Mouse (Mus musculus): Measurements from ENCODE around the gene Agap1. TPM values are rescaled to one million over a fixed set of nuclear protein-coding genes. Genes with fewer than 3 reads are reported as not detected.

Agap1 gene
- polyA plus RNA-seq, 1 experiment from 2014 or later: 4.2 TPM

DNA sequence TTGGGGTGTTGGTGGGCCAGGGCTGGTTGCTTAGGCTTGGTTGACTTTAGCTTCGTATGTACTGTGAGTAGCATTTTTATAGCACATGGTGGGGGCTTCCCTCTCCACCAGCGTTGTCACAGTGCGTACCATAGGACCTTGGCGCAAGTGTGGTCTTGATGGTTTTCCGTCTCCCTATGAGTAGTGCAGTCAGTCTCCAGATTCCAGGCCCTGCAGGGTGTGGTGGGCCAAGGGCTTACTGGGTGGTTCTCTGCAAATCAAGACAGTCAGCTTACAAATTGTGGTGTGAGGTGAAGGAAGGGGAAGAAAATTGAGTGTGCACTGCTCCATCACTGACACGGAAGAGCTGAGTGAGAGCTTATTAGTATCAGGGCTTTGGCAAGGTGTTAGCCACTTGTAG is 32.3 kb downstream of the Agap1 start:
- ATAC-seq (ENCODE audit: low FRiP score, low TSS enrichment): no peak
- 88% methylated on average over 6 of the region's 6 CpGs for WGBS

GRCm38 (mm10) chr1:89489111-89489971 is 34.7 kb downstream of the Agap1 start:
- Histone ChIP-seq H3K9ac (ENCODE audit: low read length) (no peak overlapping the region), H3K27ac (replicated peaks) (no peak overlapping the region), H3K36me3 (ENCODE audit: control insufficient read depth, insufficient read depth, low read length) (no peaks in the 10 kb centered on the region), H3K27me3 (ENCODE audit: control insufficient read depth, insufficient read depth, low read length) (no peaks in the 10 kb centered on the region), H3K4me3 (ENCODE audit: low read depth, low read length) (no peak overlapping the region), H3K9me3 (ENCODE audit: control insufficient read depth, low read length) (no peaks in the 10 kb centered on the region), H3K4me1 (replicated peaks; ENCODE audit: control insufficient read depth, insufficient read depth) (no peaks in the 10 kb centered on the region), H3K4me2 (replicated peaks; ENCODE audit: low read depth) (no peak overlapping the region)
- 55% methylated on average over 17 of the region's 17 CpGs for whole genome bisulfite sequencing
- ATAC-seq (ENCODE audit: low FRiP score, low TSS enrichment) (peak; percentile 30), DNase-seq (ENCODE audit: low spot score) (no peak)
- TF ChIP-seq CTCF (IDR thresholded peaks at IDR 0.05; ENCODE audit: low read depth) (no peak), EP300 (optimal IDR thresholded peaks at IDR 0.05) (no peak)

More for the DNA sequence above, 32.3 kb downstream of the Agap1 start:
- H3K36me3 ChIP-seq (ENCODE audit: control insufficient read depth, insufficient read depth, low read length): no peaks in the 10 kb centered on the region
- no peak overlapping the region for H3K9ac ChIP-seq (ENCODE audit: low read length)
- DNase-seq (ENCODE audit: low spot score): no peak
- TF ChIP-seq CTCF (IDR thresholded peaks at IDR 0.05; ENCODE audit: low read depth) (no peak), EP300 (optimal IDR thresholded peaks at IDR 0.05) (no peak)
- H3K27me3 ChIP-seq (ENCODE audit: control insufficient read depth, insufficient read depth, low read length): no peaks in the 10 kb centered on the region
- H3K9me3 ChIP-seq (ENCODE audit: control insufficient read depth, low read length): no peaks in the 10 kb centered on the region
- H3K27ac ChIP-seq (replicated peaks): no peak overlapping the region
- H3K4me3 ChIP-seq (ENCODE audit: low read depth, low read length): no peak overlapping the region
- no peak overlapping the region for H3K4me2 ChIP-seq (replicated peaks; ENCODE audit: low read depth)
- no peaks in the 10 kb centered on the region for H3K4me1 ChIP-seq (replicated peaks; ENCODE audit: control insufficient read depth, insufficient read depth)

- Histone ChIP-seq H3K9ac (ENCODE audit: low read length) (no peak overlapping the region), H3K4me3 (ENCODE audit: low read depth, low read length) (no peak overlapping the region), H3K27ac (replicated peaks) (0 out of 2 replicates have a peak overlapping the region, but pooled peaks have one; percentile 24), H3K36me3 (ENCODE audit: control insufficient read depth, insufficient read depth, low read length) (no peaks in the 10 kb centered on the region), H3K4me1 (replicated peaks; ENCODE audit: control insufficient read depth, insufficient read depth) (0 out of 2 replicates have a peak, but pooled peaks cover 3% of the 10 kb centered on the region), H3K27me3 (ENCODE audit: control insufficient read depth, insufficient read depth, low read length) (no peaks in the 10 kb centered on the region), H3K9me3 (ENCODE audit: control insufficient read depth, low read length) (no peaks in the 10 kb centered on the region), H3K4me2 (replicated peaks; ENCODE audit: low read depth) (no peak overlapping the region)
- ATAC-seq (ENCODE audit: low FRiP score, low TSS enrichment): no peak
- TF ChIP-seq CTCF (IDR thresholded peaks at IDR 0.05; ENCODE audit: low read depth): no peak
- no peak for TF ChIP-seq EP300 (optimal IDR thresholded peaks at IDR 0.05)
- DNase-seq (ENCODE audit: low spot score): no peak
- WGBS: 69% methylated on average over 5 of the region's 5 CpGs
Measured at GRCm38 (mm10) chr1:89493177-89493576, 38.6 kb downstream of the Agap1 start.

DNA sequence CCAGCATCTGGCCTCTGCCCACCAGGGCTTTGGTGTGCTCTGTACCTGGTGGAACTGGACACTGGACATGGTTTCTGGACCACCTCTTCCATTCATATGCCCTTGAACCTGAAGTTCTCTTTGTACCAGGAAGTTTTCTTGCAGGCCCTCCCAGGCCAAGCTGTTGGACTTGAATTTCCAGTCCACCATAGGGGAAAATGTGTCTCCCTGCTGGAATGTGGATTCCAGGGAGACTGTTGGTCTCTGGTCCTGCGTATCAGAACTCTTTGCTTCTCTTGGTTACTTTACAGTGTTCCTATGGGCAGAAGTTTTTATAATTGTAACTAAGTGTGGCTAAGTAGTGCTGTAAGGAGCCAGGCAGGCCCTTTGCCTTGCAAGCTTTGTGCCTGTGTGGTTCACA is 40.2 kb downstream of the Agap1 start:
- peak overlapping the region; percentile 45; the same call in 1 of the 2 replicates for H3K27ac ChIP-seq (replicated peaks)
- peak; percentile 55 for DNase-seq (ENCODE audit: low spot score)

DNA sequence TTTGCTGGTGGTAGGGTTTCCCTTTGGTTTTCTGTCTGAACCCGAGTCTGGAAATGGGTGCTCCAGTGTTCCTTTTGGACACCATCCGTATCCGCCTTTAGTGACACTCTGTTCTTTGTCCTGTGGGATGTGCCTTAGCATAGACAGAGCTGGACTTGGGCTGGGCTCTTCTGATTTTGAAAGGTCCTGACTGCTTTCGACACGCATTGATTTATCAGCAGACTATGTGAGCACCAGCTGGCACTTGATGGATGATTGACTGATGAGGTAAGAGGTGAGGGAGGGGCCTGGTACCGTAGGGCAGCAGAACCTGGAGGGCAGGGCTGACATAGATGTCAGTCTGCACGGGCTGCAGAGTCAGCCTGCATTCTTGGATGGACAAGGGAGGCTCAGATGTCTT is 41.6 kb downstream of the Agap1 start:
- Histone ChIP-seq H3K9ac (ENCODE audit: low read length) (no peak overlapping the region), H3K4me1 (replicated peaks; ENCODE audit: control insufficient read depth, insufficient read depth) (0 out of 2 replicates have a peak, but pooled peaks cover 6% of the 10 kb centered on the region), H3K27ac (replicated peaks) (no peak overlapping the region), H3K9me3 (ENCODE audit: control insufficient read depth, low read length) (no peaks in the 10 kb centered on the region), H3K36me3 (ENCODE audit: control insufficient read depth, insufficient read depth, low read length) (no peaks in the 10 kb centered on the region), H3K27me3 (ENCODE audit: control insufficient read depth, insufficient read depth, low read length) (no peaks in the 10 kb centered on the region), H3K4me3 (ENCODE audit: low read depth, low read length) (no peak overlapping the region), H3K4me2 (replicated peaks; ENCODE audit: low read depth) (no peak overlapping the region)
- DNase-seq (ENCODE audit: low spot score) (no peak), ATAC-seq (ENCODE audit: low FRiP score, low TSS enrichment) (no peak; the same call in 1 of the 2 replicates)
- TF ChIP-seq CTCF (IDR thresholded peaks at IDR 0.05; ENCODE audit: low read depth): no peak
- TF ChIP-seq EP300 (optimal IDR thresholded peaks at IDR 0.05): no peak
- WGBS: 61% methylated on average over 7 of the region's 7 CpGs

More for the DNA sequence above, 40.2 kb downstream of the Agap1 start:
- H3K27me3 ChIP-seq (ENCODE audit: control insufficient read depth, insufficient read depth, low read length): no peaks in the 10 kb centered on the region
- no peak overlapping the region for H3K4me3 ChIP-seq (ENCODE audit: low read depth, low read length)
- no peak for TF ChIP-seq EP300 (optimal IDR thresholded peaks at IDR 0.05)
- TF ChIP-seq CTCF (IDR thresholded peaks at IDR 0.05; ENCODE audit: low read depth): no peak
- 67% methylated on average over 1 of the region's 1 CpGs for WGBS
- no peak for ATAC-seq (ENCODE audit: low FRiP score, low TSS enrichment)
- no peaks in the 10 kb centered on the region for H3K9me3 ChIP-seq (ENCODE audit: control insufficient read depth, low read length)
- no peaks in the 10 kb centered on the region for H3K36me3 ChIP-seq (ENCODE audit: control insufficient read depth, insufficient read depth, low read length)
- H3K4me1 ChIP-seq (replicated peaks; ENCODE audit: control insufficient read depth, insufficient read depth): 0 out of 2 replicates have a peak, but pooled peaks cover 3% of the 10 kb centered on the region
- H3K4me2 ChIP-seq (replicated peaks; ENCODE audit: low read depth): no peak overlapping the region; the same call in 1 of the 2 replicates
- H3K9ac ChIP-seq (ENCODE audit: low read length): no peak overlapping the region

GRCm38 (mm10) chr1:89500925-89501324 is 46.3 kb downstream of the Agap1 start:
- H3K4me3 ChIP-seq (ENCODE audit: low read depth, low read length): no peak overlapping the region
- 0 out of 2 replicates have a peak, but pooled peaks cover 3% of the 10 kb centered on the region for H3K4me1 ChIP-seq (replicated peaks; ENCODE audit: control insufficient read depth, insufficient read depth)
- H3K27ac ChIP-seq (replicated peaks): no peak overlapping the region
- DNase-seq (ENCODE audit: low spot score) (no peak), ATAC-seq (ENCODE audit: low FRiP score, low TSS enrichment) (no peak)
- 82% methylated on average over 2 of the region's 2 CpGs for WGBS
- H3K9me3 ChIP-seq (ENCODE audit: control insufficient read depth, low read length): no peaks in the 10 kb centered on the region
- H3K36me3 ChIP-seq (ENCODE audit: control insufficient read depth, insufficient read depth, low read length): no peaks in the 10 kb centered on the region
- TF ChIP-seq CTCF (IDR thresholded peaks at IDR 0.05; ENCODE audit: low read depth) (no peak), EP300 (optimal IDR thresholded peaks at IDR 0.05) (no peak)
- no peaks in the 10 kb centered on the region for H3K27me3 ChIP-seq (ENCODE audit: control insufficient read depth, insufficient read depth, low read length)
- H3K9ac ChIP-seq (ENCODE audit: low read length): no peak overlapping the region
- H3K4me2 ChIP-seq (replicated peaks; ENCODE audit: low read depth): no peak overlapping the region

All from stomach, postnatal 0 days (tissue).